Mouse (Mus musculus) yolk sac, embryonic 10.5 days (tissue): ENCODE data around the gene Sox6.

Experiments used
- DNase-seq: peaks from one replicate; pipeline ENCODE4 v3.0.0-alpha.2; 2017; ENCODE audit warnings: low spot score

Gene Sox6

GRCm38 (mm10) chr7:115985716-115986115 lies 52.9 kb downstream of the Sox6 start:
- no peak for DNase-seq

GRCm38 (mm10) chr7:115984076-115984475 lies 54.5 kb downstream of the Sox6 start:
- DNase-seq: no peak

GRCm38 (mm10) chr7:115979813-115980512 lies 58.6 kb downstream of the Sox6 start:
- no peak for DNase-seq

GRCm38 (mm10) chr7:115974518-115974917 lies 64.1 kb downstream of the Sox6 start:
- no peak for DNase-seq

GRCm38 (mm10) chr7:115967186-115967585 lies 71.4 kb downstream of the Sox6 start:
- no peak for DNase-seq

- DNase-seq: no peak
These were observed 72.4 kb downstream of the Sox6 start for GRCm38 (mm10) chr7:115966181-115966580.

GRCm38 (mm10) chr7:115953046-115953445 lies 85.5 kb downstream of the Sox6 start:
- DNase-seq: no peak

GRCm38 (mm10) chr7:115952235-115952634 lies 86.4 kb downstream of the Sox6 start:
- no peak for DNase-seq

GRCm38 (mm10) chr7:115951689-115952088 lies 86.9 kb downstream of the Sox6 start:
- DNase-seq: no peak

- no peak for DNase-seq
These were observed 90.7 kb downstream of the Sox6 start for GRCm38 (mm10) chr7:115947916-115948315.

- peak; percentile 6 for DNase-seq
These were observed 92.0 kb downstream of the Sox6 start for GRCm38 (mm10) chr7:115946559-115946958.

- no peak for DNase-seq
These were observed 93.1 kb downstream of the Sox6 start for GRCm38 (mm10) chr7:115945516-115945915.

- no peak for DNase-seq
These were observed 94.3 kb downstream of the Sox6 start for GRCm38 (mm10) chr7:115944250-115944649.

- DNase-seq: peak; percentile 49
These were observed 96.8 kb downstream of the Sox6 start for GRCm38 (mm10) chr7:115941766-115942165.

GRCm38 (mm10) chr7:115939292-115939691 lies 99.3 kb downstream of the Sox6 start:
- DNase-seq: no peak

GRCm38 (mm10) chr7:115936908-115937307 lies 101.7 kb downstream of the Sox6 start:
- DNase-seq: no peak

GRCm38 (mm10) chr7:115915338-115915737 lies 123.3 kb downstream of the Sox6 start:
- no peak for DNase-seq

GRCm38 (mm10) chr7:115910313-115910712 lies 128.3 kb downstream of the Sox6 start:
- no peak for DNase-seq

GRCm38 (mm10) chr7:115904798-115905207 lies 133.8 kb downstream of the Sox6 start:
- no peak for DNase-seq

- no peak for DNase-seq
These were observed 134.4 kb downstream of the Sox6 start for GRCm38 (mm10) chr7:115903931-115904797.

GRCm38 (mm10) chr7:115903368-115903767 lies 135.2 kb downstream of the Sox6 start:
- no peak for DNase-seq

GRCm38 (mm10) chr7:115895831-115896230 lies 142.8 kb downstream of the Sox6 start:
- DNase-seq: no peak

- DNase-seq: no peak
These were observed 143.4 kb downstream of the Sox6 start for GRCm38 (mm10) chr7:115895028-115895671.
